Comparison of ENCODE assay signal across 8 mouse cellular contexts in genomic region chr11:75938379-75938906, GRCm38 (mm10). TPM values are rescaled to one million over a fixed set of nuclear protein-coding genes. Genes with fewer than 3 reads are reported as not detected.
DNase-seq lines count a peak whose midpoint lies in the region; ATAC-seq and TF ChIP-seq lines count a peak whose summit lies in the region.

TSS of gene Rph3al (minus strand) at chr11:75938429.

- 80% methylated on average over 6 of the region's 6 CpGs for WGBS in spleen, adult 2 months
- WGBS in heart, embryonic 16.5 days: 53% methylated on average over 6 of the region's 6 CpGs
- 38% methylated on average over 6 of the region's 6 CpGs for WGBS in stomach, embryonic 15.5 days

- H3K4me3 ChIP-seq in spleen, adult 2 months (ENCODE audit: extremely low read depth, insufficient read depth, insufficient read length): no peak within 1 kb of the TSS
- peak within 1 kb of the TSS; percentile 27 for H3K4me3 ChIP-seq in heart, embryonic 16.5 days (ENCODE audit: low read length)
- H3K4me3 ChIP-seq in stomach, embryonic 15.5 days (replicated peaks): peak within 1 kb of the TSS; percentile 27

- H3K27ac ChIP-seq in spleen, adult 2 months (ENCODE audit: insufficient read depth, low read length): peak within 1 kb of the TSS; percentile 52
- peak within 1 kb of the TSS; percentile 76 for H3K27ac ChIP-seq in heart, embryonic 16.5 days (ENCODE audit: low read length)
- H3K27ac ChIP-seq in stomach, embryonic 15.5 days: peak within 1 kb of the TSS; percentile 88

- ATAC-seq in heart, embryonic 16.5 days (replicated peaks; ENCODE audit: extremely low read depth, insufficient read depth, low FRiP score): no peak
- no peak for ATAC-seq in stomach, embryonic 15.5 days (ENCODE audit: insufficient read depth, low FRiP score, low read depth)
- no peak for ATAC-seq in erythroid progenitor cell, adult 5-6 weeks (replicated peaks; ENCODE audit: low FRiP score, poor library complexity, severe bottlenecking)

- no peak for TF ChIP-seq POLR2A in spleen, adult 2 months (IDR thresholded peaks at IDR 0.05; ENCODE audit: low read depth, low read length)

- peak within 1 kb of the TSS; percentile 46 for H3K4me2 ChIP-seq in heart, embryonic 16.5 days (ENCODE audit: low read depth, low read length)
- peak within 1 kb of the TSS; percentile 45 for H3K4me2 ChIP-seq in stomach, embryonic 15.5 days

- H3K9me3 ChIP-seq in heart, embryonic 16.5 days (replicated peaks; ENCODE audit: control insufficient read depth, low read length): peaks cover 6% of the 10 kb centered on the region; the same call in 1 of the 2 replicates
- H3K9me3 ChIP-seq in stomach, embryonic 15.5 days: no peaks in the 10 kb centered on the region

- no peaks in the 10 kb centered on the region for H3K27me3 ChIP-seq in spleen, adult 2 months (ENCODE audit: control insufficient read depth, insufficient read depth, low read length)
- no peaks in the 10 kb centered on the region for H3K27me3 ChIP-seq in heart, embryonic 16.5 days (ENCODE audit: control insufficient read depth, insufficient read depth, low read length)
- H3K27me3 ChIP-seq in stomach, embryonic 15.5 days (replicated peaks): no peaks in the 10 kb centered on the region

- TF ChIP-seq CTCF in spleen, adult 2 months (IDR thresholded peaks at IDR 0.05; ENCODE audit: extremely low read depth, insufficient read depth, insufficient read length, insufficient replicate concordance): no peak

- peak within 1 kb of the TSS; percentile 50 for H3K9ac ChIP-seq in heart, embryonic 16.5 days (ENCODE audit: low read length)
- H3K9ac ChIP-seq in stomach, embryonic 15.5 days: no peak within 1 kb of the TSS; the same call in 1 of the 2 replicates

- H3K4me1 ChIP-seq in spleen, adult 2 months (ENCODE audit: control insufficient read depth, insufficient read depth, insufficient read length): peaks cover 23% of the 10 kb centered on the region; the same call in 1 of the 2 replicates
- peaks cover 44% of the 10 kb centered on the region for H3K4me1 ChIP-seq in heart, embryonic 16.5 days (ENCODE audit: control insufficient read depth, insufficient read depth, low read length)
- H3K4me1 ChIP-seq in stomach, embryonic 15.5 days: peaks cover 29% of the 10 kb centered on the region

- DNase-seq in spleen, adult 2 months (ENCODE audit: low read depth in 1 of 2, low spot score in 2 of 2): no peak
- DNase-seq in spleen, adult 12 weeks (ENCODE audit: low spot score): no peak
- peak; percentile 58 to 62 for DNase-seq in kidney, postnatal 36 days
- DNase-seq in thymus, adult 18-20 months: no peak
- no peak for DNase-seq in embryo, embryonic 9.5 days (ENCODE audit: extremely low spot score)

- no peaks in the 10 kb centered on the region for H3K36me3 ChIP-seq in spleen, adult 2 months (ENCODE audit: control insufficient read depth, insufficient read depth, low read length)
- H3K36me3 ChIP-seq in heart, embryonic 16.5 days (ENCODE audit: control insufficient read depth, insufficient read depth): no peaks in the 10 kb centered on the region
- H3K36me3 ChIP-seq in stomach, embryonic 15.5 days: no peaks in the 10 kb centered on the region

RNA-seq across cellular contexts. Expression of gene Rph3al, which starts in this region (rescaled TPM):
- 3.8 and 5.5 TPM in 2 replicates for polyA plus RNA-seq in spleen, adult 2 months (2012; rRNA removed)
- 6.6 TPM in 2 replicates for polyA plus RNA-seq in heart, embryonic 16.5 days (2015; fragmentation: Nextera tagmentation; extraction: Ambion mirVana)
- 12.7 and 14.5 TPM in 2 replicates for polyA plus RNA-seq in stomach, embryonic 15.5 days (2015; fragmentation: Nextera tagmentation; extraction: Ambion mirVana)
- total RNA-seq in erythroid progenitor cell, adult 5-6 weeks (2015; ENCODE audit: low replicate concordance): 6.1 and 7.1 TPM in 2 replicates
- total RNA-seq in erythroid progenitor cell, adult 5-6 weeks (2017; ENCODE audit: low replicate concordance): 0.98 and 7.4 TPM in 2 replicates

Comparison
In these comparisons a context has a peak if more than half of its experiments do, and no peak if none do; other contexts are left out.
1. DNase-seq: peak in kidney, postnatal 36 days (2 of 2); none in spleen, adult 2 months (0 of 2), spleen, adult 12 weeks (single experiment), thymus, adult 18-20 months (0 of 2) and embryo, embryonic 9.5 days (single experiment).
2. Peak in every context shown above with its lines, with median percentiles within 50 percentile points of each other: H3K27ac ChIP-seq.